Mouse (Mus musculus) E14TG2a.4 (cell line): Measurements from ENCODE around the gene Zfp11.
"Not testable (repeated sequence)": the region's sequence is repeated elsewhere in the genome, so short reads cannot be mapped to it uniquely, and the experiment has no call there.

Experiments
- CTCF ChIP-seq: conservative IDR thresholded peaks from 2 replicates; pipeline ENCODE4 v1.5.1; 2014; ENCODE audit warnings: low read length
- NANOG ChIP-seq: IDR thresholded peaks from 2 replicates; pipeline ENCODE4 v1.6.1; 2014; ENCODE audit warnings: borderline replicate concordance, low read length, mixed read lengths
- POU5F1 ChIP-seq: IDR thresholded peaks from 2 replicates; pipeline ENCODE4 v1.6.1; 2014; ENCODE audit warnings: low read length, borderline replicate concordance

DNA sequence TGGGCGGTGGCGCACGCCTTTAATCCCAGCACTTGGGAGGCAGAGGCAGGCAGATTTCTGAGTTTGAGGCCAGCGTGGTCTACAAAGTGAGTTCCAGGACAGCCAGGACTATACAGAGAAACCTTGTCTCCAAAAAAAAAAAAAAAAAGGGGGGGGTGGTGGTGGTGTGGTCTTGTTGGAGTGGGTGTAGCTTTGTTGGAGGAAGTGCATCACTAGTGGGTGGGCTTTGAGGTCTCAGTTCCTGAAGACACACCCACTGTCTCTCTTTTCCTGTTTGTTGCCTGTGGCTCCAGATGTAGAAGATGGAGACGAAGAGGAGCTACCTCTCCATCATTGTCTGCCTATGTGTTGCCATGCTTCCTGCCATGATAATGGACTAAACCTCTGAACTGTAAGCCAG, 15.2 kb upstream of the Zfp11 start:
- TF ChIP-seq CTCF, NANOG, POU5F1: not testable (repeated sequence)
